Mouse (Mus musculus): ENCODE data around the gene Coq7. TPM values are rescaled to one million over a fixed set of nuclear protein-coding genes. Genes with fewer than 3 reads are reported as not detected.

The Coq7 gene
- polyA plus RNA-seq, 1 experiment from 2014 or later: 111 TPM

- WGBS: 82% methylated on average over 7 of the region's 7 CpGs
- Histone ChIP-seq H3K36me3 (ENCODE audit: control insufficient read depth, insufficient read depth, low read length) (no peaks in the 10 kb centered on the region), H3K9ac (ENCODE audit: low read length) (no peak overlapping the region)
These were observed 24.6 kb downstream of the Coq7 start for GRCm38 (mm10) chr7:118508556-118508955.

DNA sequence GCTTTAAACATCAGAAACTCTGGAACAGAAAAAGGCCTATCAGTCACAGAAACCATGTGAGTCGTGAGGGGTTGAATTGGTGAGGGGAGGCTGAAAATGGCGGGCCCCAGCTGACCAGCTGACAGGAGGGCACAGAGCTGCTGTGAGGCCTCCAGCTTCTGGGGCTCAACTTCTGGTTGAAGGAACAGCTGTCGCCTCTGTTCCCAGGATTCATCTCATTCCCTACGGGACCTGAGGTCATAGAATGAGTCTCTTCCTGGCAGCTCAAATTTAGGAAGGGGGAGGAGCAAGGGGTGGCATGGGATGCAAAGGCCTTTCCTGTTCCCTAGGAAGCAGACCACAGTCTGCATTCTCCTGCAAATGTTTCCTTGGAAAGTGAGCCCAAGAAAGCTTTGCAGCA lies 29.3 kb downstream of the Coq7 start:
- no peaks in the 10 kb centered on the region for H3K27me3 ChIP-seq (ENCODE audit: control insufficient read depth, insufficient read depth, low read length)
- 68% methylated on average over 4 of the region's 4 CpGs for WGBS
- H3K27ac ChIP-seq (ENCODE audit: low read depth, low read length): no peak overlapping the region
- no peaks in the 10 kb centered on the region for H3K4me1 ChIP-seq (ENCODE audit: control insufficient read depth, insufficient read depth, low read length)
- no peak overlapping the region for H3K4me2 ChIP-seq
- DNase-seq (ENCODE audit: low spot score, missing footprints) (no peak), ATAC-seq (ENCODE audit: low FRiP score) (no peak)
- H3K9ac ChIP-seq (ENCODE audit: low read length): no peak overlapping the region
- no peak overlapping the region for H3K4me3 ChIP-seq (ENCODE audit: low read depth, low read length)
- no peaks in the 10 kb centered on the region for H3K36me3 ChIP-seq (ENCODE audit: control insufficient read depth, insufficient read depth, low read length)
- no peaks in the 10 kb centered on the region for H3K9me3 ChIP-seq (ENCODE audit: control insufficient read depth, low read length)

More at GRCm38 (mm10) chr7:118508556-118508955, 24.6 kb downstream of the Coq7 start:
- ATAC-seq (ENCODE audit: low FRiP score): no peak
- Histone ChIP-seq H3K27me3 (ENCODE audit: control insufficient read depth, insufficient read depth, low read length) (no peaks in the 10 kb centered on the region), H3K9me3 (ENCODE audit: control insufficient read depth, low read length) (no peaks in the 10 kb centered on the region), H3K4me3 (ENCODE audit: low read depth, low read length) (no peak overlapping the region), H3K4me1 (ENCODE audit: control insufficient read depth, insufficient read depth, low read length) (no peaks in the 10 kb centered on the region), H3K4me2 (no peak overlapping the region), H3K27ac (ENCODE audit: low read depth, low read length) (no peak overlapping the region)
- DNase-seq (ENCODE audit: low spot score, missing footprints): no peak

GRCm38 (mm10) chr7:118502333-118502732 lies 30.8 kb downstream of the Coq7 start:
- no peak overlapping the region for H3K9ac ChIP-seq (ENCODE audit: low read length)
- WGBS: 71% methylated on average over 8 of the region's 8 CpGs
- no peaks in the 10 kb centered on the region for H3K36me3 ChIP-seq (ENCODE audit: control insufficient read depth, insufficient read depth, low read length)
- DNase-seq (ENCODE audit: low spot score, missing footprints): no peak
- no peak overlapping the region for H3K4me3 ChIP-seq (ENCODE audit: low read depth, low read length)
- H3K4me2 ChIP-seq: no peak overlapping the region
- no peak for ATAC-seq (ENCODE audit: low FRiP score)
- no peaks in the 10 kb centered on the region for H3K4me1 ChIP-seq (ENCODE audit: control insufficient read depth, insufficient read depth, low read length)
- H3K9me3 ChIP-seq (ENCODE audit: control insufficient read depth, low read length): no peaks in the 10 kb centered on the region
- no peaks in the 10 kb centered on the region for H3K27me3 ChIP-seq (ENCODE audit: control insufficient read depth, insufficient read depth, low read length)
- no peak overlapping the region for H3K27ac ChIP-seq (ENCODE audit: low read depth, low read length)

GRCm38 (mm10) chr7:118499784-118500435 lies 33.2 kb downstream of the Coq7 start:
- Histone ChIP-seq H3K9ac (ENCODE audit: low read length) (no peak overlapping the region), H3K4me2 (no peak overlapping the region), H3K9me3 (ENCODE audit: control insufficient read depth, low read length) (no peaks in the 10 kb centered on the region), H3K27me3 (ENCODE audit: control insufficient read depth, insufficient read depth, low read length) (no peaks in the 10 kb centered on the region), H3K4me1 (ENCODE audit: control insufficient read depth, insufficient read depth, low read length) (no peaks in the 10 kb centered on the region), H3K27ac (ENCODE audit: low read depth, low read length) (no peak overlapping the region), H3K4me3 (ENCODE audit: low read depth, low read length) (no peak overlapping the region), H3K36me3 (ENCODE audit: control insufficient read depth, insufficient read depth, low read length) (no peaks in the 10 kb centered on the region)
- DNase-seq (ENCODE audit: low spot score, missing footprints): no peak
- 77% methylated on average over 7 of the region's 7 CpGs for WGBS
- no peak for ATAC-seq (ENCODE audit: low FRiP score)

GRCm38 (mm10) chr7:118498984-118499783 lies 34.0 kb downstream of the Coq7 start:
- Histone ChIP-seq H3K9ac (ENCODE audit: low read length) (no peak overlapping the region), H3K27ac (ENCODE audit: low read depth, low read length) (no peak overlapping the region), H3K4me2 (no peak overlapping the region), H3K36me3 (ENCODE audit: control insufficient read depth, insufficient read depth, low read length) (no peaks in the 10 kb centered on the region), H3K27me3 (ENCODE audit: control insufficient read depth, insufficient read depth, low read length) (no peaks in the 10 kb centered on the region), H3K4me1 (ENCODE audit: control insufficient read depth, insufficient read depth, low read length) (no peaks in the 10 kb centered on the region), H3K4me3 (ENCODE audit: low read depth, low read length) (no peak overlapping the region), H3K9me3 (ENCODE audit: control insufficient read depth, low read length) (no peaks in the 10 kb centered on the region)
- WGBS: 88% methylated on average over 12 of the region's 12 CpGs
- DNase-seq (ENCODE audit: low spot score, missing footprints) (no peak), ATAC-seq (ENCODE audit: low FRiP score) (no peak)

- Histone ChIP-seq H3K9ac (ENCODE audit: low read length) (no peak overlapping the region), H3K4me1 (ENCODE audit: control insufficient read depth, insufficient read depth, low read length) (0 out of 2 replicates have a peak, but pooled peaks cover 4% of the 10 kb centered on the region), H3K36me3 (ENCODE audit: control insufficient read depth, insufficient read depth, low read length) (no peaks in the 10 kb centered on the region), H3K27me3 (ENCODE audit: control insufficient read depth, insufficient read depth, low read length) (peaks cover 22% of the 10 kb centered on the region), H3K9me3 (ENCODE audit: control insufficient read depth, low read length) (no peaks in the 10 kb centered on the region), H3K4me2 (no peak overlapping the region), H3K27ac (ENCODE audit: low read depth, low read length) (no peak overlapping the region), H3K4me3 (ENCODE audit: low read depth, low read length) (no peak overlapping the region)
- WGBS: 85% methylated on average over 4 of the region's 4 CpGs
- ATAC-seq (ENCODE audit: low FRiP score) (no peak), DNase-seq (ENCODE audit: low spot score, missing footprints) (no peak)
These were observed 38.1 kb downstream of the Coq7 start for GRCm38 (mm10) chr7:118494892-118495579.

- no peak for ATAC-seq (ENCODE audit: low FRiP score)
- peaks cover 30% of the 10 kb centered on the region for H3K27me3 ChIP-seq (ENCODE audit: control insufficient read depth, insufficient read depth, low read length)
- H3K27ac ChIP-seq (ENCODE audit: low read depth, low read length): no peak overlapping the region
- no peaks in the 10 kb centered on the region for H3K9me3 ChIP-seq (ENCODE audit: control insufficient read depth, low read length)
- no peak for DNase-seq (ENCODE audit: low spot score, missing footprints)
- H3K4me1 ChIP-seq (ENCODE audit: control insufficient read depth, insufficient read depth, low read length): 0 out of 2 replicates have a peak, but pooled peaks cover 4% of the 10 kb centered on the region
- H3K4me2 ChIP-seq: no peak overlapping the region
- no peaks in the 10 kb centered on the region for H3K36me3 ChIP-seq (ENCODE audit: control insufficient read depth, insufficient read depth, low read length)
- H3K9ac ChIP-seq (ENCODE audit: low read length): no peak overlapping the region
- WGBS: 91% methylated on average over 9 of the region's 9 CpGs
- H3K4me3 ChIP-seq (ENCODE audit: low read depth, low read length): no peak overlapping the region
These were observed 39.3 kb downstream of the Coq7 start for GRCm38 (mm10) chr7:118493892-118494291.

DNA sequence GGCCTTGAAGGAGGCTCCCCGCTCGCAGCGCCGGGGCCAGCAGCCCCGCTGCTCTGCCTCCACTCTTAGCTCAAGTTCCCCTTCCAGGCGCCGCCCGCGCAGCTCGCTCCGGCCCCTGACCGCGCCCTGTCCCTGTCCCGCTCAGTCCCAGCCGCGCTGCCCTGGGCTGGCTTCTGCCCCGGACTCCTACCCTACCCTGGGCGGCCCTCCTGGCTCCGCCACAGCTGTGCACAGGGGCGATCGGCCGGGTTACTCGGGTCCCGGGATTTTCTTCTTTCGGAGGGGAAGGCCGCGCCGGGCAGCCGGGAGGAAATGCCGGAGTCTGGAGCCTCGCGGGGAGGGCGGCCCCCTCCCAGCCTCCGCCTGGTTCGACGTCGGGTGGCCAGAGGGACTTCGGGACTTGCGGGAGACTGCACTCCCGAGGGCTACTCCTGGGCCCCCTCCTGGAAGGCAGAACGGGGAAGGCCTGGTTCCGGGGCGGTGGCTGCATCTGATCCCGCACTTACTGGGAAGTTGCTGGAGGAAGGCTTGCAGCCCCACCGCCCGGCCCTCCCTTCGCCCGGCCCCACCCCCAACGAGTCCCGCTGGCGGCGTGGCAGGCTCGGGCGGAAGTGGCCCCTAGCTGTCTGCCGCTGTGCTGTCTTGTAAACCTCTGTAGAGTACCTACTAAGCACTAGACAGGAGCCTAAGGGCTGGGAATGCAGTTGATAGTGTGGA lies 41.6 kb downstream of the Coq7 start, which contains the start of gene Itpripl2:
Gene Itpripl2 (minus strand): TSS at position 545 of the 717 bp plus-strand sequence.
- WGBS: under 1% methylated on average over 55 of the region's 55 CpGs
- Histone ChIP-seq H3K4me1 (ENCODE audit: control insufficient read depth, insufficient read depth, low read length) (0 out of 2 replicates have a peak, but pooled peaks cover 4% of the 10 kb centered on the region), H3K27me3 (ENCODE audit: control insufficient read depth, insufficient read depth, low read length) (peaks cover 34% of the 10 kb centered on the region), H3K4me2 (peak within 1 kb of the TSS; percentile 79), H3K9me3 (ENCODE audit: control insufficient read depth, low read length) (no peaks in the 10 kb centered on the region), H3K9ac (ENCODE audit: low read length) (peak within 1 kb of the TSS; percentile 83), H3K36me3 (ENCODE audit: control insufficient read depth, insufficient read depth, low read length) (no peaks in the 10 kb centered on the region), H3K27ac (ENCODE audit: low read depth, low read length) (no peak within 1 kb of the TSS), H3K4me3 (ENCODE audit: low read depth, low read length) (peak within 1 kb of the TSS; percentile 55)
- peak; percentile 96 for DNase-seq (ENCODE audit: low spot score, missing footprints)
- peak; percentile 88 for ATAC-seq (ENCODE audit: low FRiP score)

Data from midbrain, embryonic 11.5 days (tissue).